ENCODE assay signal across 14 mouse cellular contexts in genomic region chr12:99199124-99199483, GRCm38 (mm10).
DNase-seq lines count a peak whose midpoint lies in the region; ATAC-seq and TF ChIP-seq lines count a peak whose summit lies in the region.
"Had no signal": no experiment of that assay in that cellular context is flagged by ENCODE, and none has a peak within 500 bp of the region (broad histone marks: within the 10 kb centered on the region; RNA-seq: fewer than 3 reads in every experiment).

No protein-coding gene starts in this region.

- peak overlapping the region; percentile 82 for H3K27ac ChIP-seq in cerebellum, adult 2 months (ENCODE audit: insufficient read depth, low read length)
- H3K27ac ChIP-seq in liver, adult 2 months (replicated peaks; ENCODE audit: insufficient read depth, low read depth, low read length), result no peak overlapping the region
- H3K27ac ChIP-seq in liver, embryonic 11.5 days (ENCODE audit: low read depth, low read length), result no peak overlapping the region
- no peak overlapping the region for H3K27ac ChIP-seq in kidney, adult 2 months (ENCODE audit: insufficient read depth, low read depth, low read length)
- H3K27ac ChIP-seq in stomach, postnatal 0 days (replicated peaks), result no peak overlapping the region
- H3K27ac ChIP-seq: left cerebral cortex, adult 2 months; liver, embryonic 15.5 days; macrophage had no signal

- H3K27me3 ChIP-seq in cerebellum, adult 2 months (ENCODE audit: control insufficient read depth, insufficient read depth, low read length), result no peaks in the 10 kb centered on the region
- no peaks in the 10 kb centered on the region for H3K27me3 ChIP-seq in liver, adult 2 months (ENCODE audit: control insufficient read depth, insufficient read depth, low read length)
- no peaks in the 10 kb centered on the region for H3K27me3 ChIP-seq in liver, embryonic 11.5 days (replicated peaks; ENCODE audit: control insufficient read depth, insufficient read depth, low read length)
- no peaks in the 10 kb centered on the region for H3K27me3 ChIP-seq in kidney, adult 2 months (replicated peaks; ENCODE audit: control insufficient read depth, insufficient read depth, low read length)
- no peaks in the 10 kb centered on the region for H3K27me3 ChIP-seq in stomach, postnatal 0 days (ENCODE audit: control insufficient read depth, insufficient read depth, low read length)
- H3K27me3 ChIP-seq: liver, embryonic 15.5 days had no signal

- H3K9ac ChIP-seq in liver, adult 2 months (ENCODE audit: low read depth, low read length), result no peak overlapping the region
- no peak overlapping the region for H3K9ac ChIP-seq in liver, embryonic 11.5 days (ENCODE audit: low read depth, low read length)
- no peak overlapping the region for H3K9ac ChIP-seq in stomach, postnatal 0 days (ENCODE audit: low read length)
- H3K9ac ChIP-seq: forebrain, postnatal 0 days; liver, embryonic 15.5 days had no signal

- DNase-seq in cerebellum, adult 2 months, result peak; percentile 53 to 58
- no peak for DNase-seq in cerebellum, adult 9-10 months
- DNase-seq in liver, adult 2 months (ENCODE audit: extremely low read depth, low read depth, low spot score), result no peak
- DNase-seq in liver, embryonic 11.5 days (ENCODE audit: low spot score), result no peak
- DNase-seq in kidney, adult 2 months, result peak; percentile 83
- DNase-seq in stomach, postnatal 0 days (ENCODE audit: low spot score), result no peak
- DNase-seq in left cerebral cortex, postnatal 25 days (ENCODE audit: low spot score in 2 of 2), result no peak
- DNase-seq in thymus, postnatal 36 days, result no peak
- DNase-seq: forebrain, postnatal 0 days; right cerebral cortex, postnatal 25 days had no signal

- 27% methylated on average over 5 of the region's 5 CpGs for WGBS in cerebellum, adult 2 months
- 79% methylated on average over 5 of the region's 5 CpGs for WGBS in liver, adult 2 months
- 84% methylated on average over 5 of the region's 5 CpGs for WGBS in liver, embryonic 11.5 days
- WGBS in kidney, adult 2 months, result 36% methylated on average over 5 of the region's 5 CpGs
- WGBS in stomach, postnatal 0 days, result 79% methylated on average over 5 of the region's 5 CpGs

- TF ChIP-seq POLR2A in cerebellum, adult 2 months (IDR thresholded peaks at IDR 0.05; ENCODE audit: borderline replicate concordance, insufficient read depth, low read length), result no peak
- TF ChIP-seq POLR2A in liver, adult 2 months (IDR thresholded peaks at IDR 0.05; ENCODE audit: extremely low read depth, insufficient read depth, low read length), result no peak
- no peak for TF ChIP-seq POLR2A in kidney, adult 2 months (IDR thresholded peaks at IDR 0.05; ENCODE audit: low read depth, low read length)

- 0 out of 2 replicates have a peak, but pooled peaks cover 2% of the 10 kb centered on the region for H3K36me3 ChIP-seq in liver, adult 2 months (ENCODE audit: control insufficient read depth, insufficient read depth, low read length)
- H3K36me3 ChIP-seq in liver, embryonic 11.5 days (ENCODE audit: control insufficient read depth, insufficient read depth, low read length), result peaks cover 2% of the 10 kb centered on the region; the same call in 1 of the 2 replicates
- no peaks in the 10 kb centered on the region for H3K36me3 ChIP-seq in kidney, adult 2 months (ENCODE audit: control insufficient read depth, insufficient read depth, low read length)
- H3K36me3 ChIP-seq in stomach, postnatal 0 days (ENCODE audit: control insufficient read depth, insufficient read depth, low read length), result no peaks in the 10 kb centered on the region

- H3K79me2 ChIP-seq in liver, adult 2 months (ENCODE audit: control insufficient read depth, insufficient read depth, low read length), result 0 out of 2 replicates have a peak, but pooled peaks cover 3% of the 10 kb centered on the region

- peaks cover 31% of the 10 kb centered on the region for H3K4me1 ChIP-seq in cerebellum, adult 2 months (ENCODE audit: control insufficient read depth, insufficient read depth, low read length)
- H3K4me1 ChIP-seq in liver, adult 2 months (ENCODE audit: control insufficient read depth, insufficient read depth, low read length), result 0 out of 2 replicates have a peak, but pooled peaks cover 2% of the 10 kb centered on the region
- no peaks in the 10 kb centered on the region for H3K4me1 ChIP-seq in liver, embryonic 11.5 days (replicated peaks; ENCODE audit: control insufficient read depth, insufficient read depth, low read length)
- H3K4me1 ChIP-seq in kidney, adult 2 months (ENCODE audit: control insufficient read depth, insufficient read depth, low read length), result peaks cover 9% of the 10 kb centered on the region
- H3K4me1 ChIP-seq in stomach, postnatal 0 days (replicated peaks; ENCODE audit: control insufficient read depth, insufficient read depth), result no peaks in the 10 kb centered on the region
- H3K4me1 ChIP-seq: liver, embryonic 15.5 days had no signal

- intact Hi-C loops in left cerebral cortex, postnatal 25 days (cut with DNase I), result no loop called here

- ATAC-seq in liver, embryonic 11.5 days (replicated peaks; ENCODE audit: low FRiP score), result no peak
- ATAC-seq in stomach, postnatal 0 days (ENCODE audit: low FRiP score, low TSS enrichment), result no peak
- ATAC-seq: forebrain, postnatal 0 days; intestine, embryonic 16.5 days had no signal

- TF ChIP-seq EP300 in stomach, postnatal 0 days (optimal IDR thresholded peaks at IDR 0.05), result no peak

- H3K4me3 ChIP-seq in cerebellum, adult 2 months (replicated peaks; ENCODE audit: insufficient read depth, low read depth, low read length), result no peak overlapping the region
- no peak overlapping the region for H3K4me3 ChIP-seq in liver, adult 2 months (ENCODE audit: insufficient read depth, low read depth, low read length)
- H3K4me3 ChIP-seq in liver, embryonic 11.5 days (ENCODE audit: low read depth, low read length), result no peak overlapping the region
- no peak overlapping the region for H3K4me3 ChIP-seq in kidney, adult 2 months (ENCODE audit: insufficient read depth, low read depth, low read length)
- H3K4me3 ChIP-seq in stomach, postnatal 0 days (ENCODE audit: low read depth, low read length), result no peak overlapping the region
- H3K4me3 ChIP-seq: left cerebral cortex, adult 2 months; liver, embryonic 15.5 days had no signal

- H3K9me3 ChIP-seq in liver, embryonic 11.5 days (ENCODE audit: control insufficient read depth, low read length), result no peaks in the 10 kb centered on the region
- H3K9me3 ChIP-seq in stomach, postnatal 0 days (ENCODE audit: control insufficient read depth, low read length), result no peaks in the 10 kb centered on the region
- H3K9me3 ChIP-seq: liver, embryonic 15.5 days had no signal

- TF ChIP-seq CTCF in cerebellum, adult 2 months (IDR thresholded peaks at IDR 0.05; ENCODE audit: borderline replicate concordance, insufficient read depth, low read depth, low read length), result peak; percentile 54; the same call in 1 of the 2 replicates
- TF ChIP-seq CTCF in liver, adult 2 months (IDR thresholded peaks at IDR 0.05; ENCODE audit: low read depth, low read length), result 0 out of 2 replicates have a peak, but pooled peaks have one; percentile 15
- no peak; the same call in 1 of the 2 replicates for TF ChIP-seq CTCF in kidney, adult 2 months (conservative IDR thresholded peaks at IDR 0.05; ENCODE audit: insufficient read depth, insufficient read length, low read depth, low read length)
- TF ChIP-seq CTCF in stomach, postnatal 0 days (IDR thresholded peaks at IDR 0.05; ENCODE audit: low read depth), result peak; percentile 53

- no peak overlapping the region for H3K4me2 ChIP-seq in liver, embryonic 11.5 days
- H3K4me2 ChIP-seq in stomach, postnatal 0 days (replicated peaks; ENCODE audit: low read depth), result no peak overlapping the region
- H3K4me2 ChIP-seq: liver, embryonic 15.5 days had no signal

Comparison
In these comparisons a context has a peak if more than half of its experiments do, and no peak if none do; other contexts are left out.
1. DNase-seq: peak in cerebellum, adult 2 months (2 of 2) and kidney, adult 2 months (single experiment); none in cerebellum, adult 9-10 months (single experiment), liver, adult 2 months (single experiment), liver, embryonic 11.5 days (single experiment), stomach, postnatal 0 days (single experiment), left cerebral cortex, postnatal 25 days (0 of 2) and thymus, postnatal 36 days (0 of 2).